Mouse (Mus musculus) hindbrain, postnatal 0 days (tissue): ENCODE results near the gene Flna. TPM values are rescaled to one million over a fixed set of nuclear protein-coding genes. Genes with fewer than 3 reads are reported as not detected.
A peak's percentile ranks its signal among the peaks of the same experiment; 100 is the strongest.

ENCODE experiments used
- ATAC-seq: fragments of 200-750 bp; cut with Nextera tagmentation; 2 replicates; pipeline ENCODE4 v1.8.0; 2017; ENCODE audit warnings: mild to moderate bottlenecking, moderate TSS enrichment, moderate library complexity
- DNase-seq: peaks from one replicate; pipeline ENCODE4 v3.0.0-alpha.2; 2015; ENCODE audit warnings: low spot score
- H3K27ac ChIP-seq: fragments of 300-500 bp; sonication (generic); 2 replicates; pipeline ENCODE4 v1.5.1; 2014; ENCODE audit warnings: mild to moderate bottlenecking
- H3K27me3 ChIP-seq: fragments of 300-500 bp; sonication (generic); 2 replicates; pipeline ENCODE4 v1.6.1; 2014; ENCODE audit warnings: low read length, mixed read lengths; ENCODE audit not compliant: insufficient read depth
- H3K36me3 ChIP-seq: fragments of 300-500 bp; sonication (generic); 2 replicates; pipeline ENCODE4 v1.6.1; 2014; ENCODE audit warnings: low read length, mixed read lengths; ENCODE audit not compliant: insufficient read depth
- H3K4me1 ChIP-seq: fragments of 300-500 bp; sonication (generic); 2 replicates; pipeline ENCODE4 v1.6.1; 2014; ENCODE audit warnings: antibody characterized with exemption, low read length, mixed read lengths; ENCODE audit not compliant: insufficient read depth
- H3K4me2 ChIP-seq: fragments of 300-500 bp; sonication (generic); 2 replicates; pipeline ENCODE4 v1.6.1; 2014; ENCODE audit warnings: low read depth, mild to moderate bottlenecking, low read length, moderate library complexity, mixed read lengths
- H3K4me3 ChIP-seq: fragments of 300-500 bp; sonication (generic); 2 replicates; pipeline ENCODE4 v1.5.1; 2014; ENCODE audit warnings: low read length
- H3K9ac ChIP-seq: fragments of 300-500 bp; sonication (generic); replicated peaks from 2 replicates; pipeline ENCODE4 v1.6.1; 2014; ENCODE audit warnings: mild to moderate bottlenecking, low read length, moderate library complexity, mixed read lengths
- H3K9me3 ChIP-seq: fragments of 300-500 bp; sonication (generic); 2 replicates; pipeline ENCODE4 v1.6.1; 2016; ENCODE audit warnings: low read length, mixed read lengths
- CTCF ChIP-seq: IDR thresholded peaks from 2 replicates; pipeline ENCODE4 v1.5.1; 2016; ENCODE audit warnings: antibody characterized with exemption, control low read depth, low read depth
- WGBS: fragments of 180-500 bp; shearing (Covaris S2); extraction: QIAGEN DNeasy Blood & Tissue Kit; methylation state at CpG from one replicate; pipeline ENCODE4 v1.1.7; 2014; 5-methylcytosine and 5-hydroxymethylcytosine counted together
- polyA plus RNA-seq: library from polyadenylated mRNA; unstranded; fragments of >200 nt; fragmentation: Nextera tagmentation; extraction: Ambion mirVana; gene quantifications from 2 replicates; pipeline ENCODE4 v1.2.1, GENCODE M21; 2015
- total RNA-seq: library from RNA; depleted of rRNA; stranded (reverse); fragments of >200 nt; gene quantifications from 2 replicates; pipeline ENCODE4 v1.2.3, GENCODE M21; 2014; rRNA removed

Gene Flna
- total RNA-seq (276 and 324 TPM in 2 replicates), polyA plus RNA-seq (57.2 and 58.6 TPM in 2 replicates)

- Histone ChIP-seq H3K4me3 (peak within 1 kb of the TSS; percentile 38), H3K27ac (peak within 1 kb of the TSS; percentile 48; the same call in 1 of the 2 replicates), H3K4me2 (peak within 1 kb of the TSS; percentile 58), H3K36me3 (no peaks in the 10 kb centered on the region), H3K9ac (peak within 1 kb of the TSS; percentile 41), H3K27me3 (no peaks in the 10 kb centered on the region), H3K9me3 (no peaks in the 10 kb centered on the region), H3K4me1 (no peaks in the 10 kb centered on the region)
- ATAC-seq (no peak), DNase-seq (peak; percentile 65)
- TF ChIP-seq CTCF = peak; percentile 45
- WGBS = 34% methylated on average over 38 of the region's 38 CpGs
Measured at GRCm38 (mm10) chrX:74249615-74250014, at the start of gene Flna. Flna (minus strand) TSS chrX:74249820.

GRCm38 (mm10) chrX:74298348-74298747 is 48.7 kb upstream of the Flna start:
- Histone ChIP-seq H3K4me3 (no peak overlapping the region), H3K36me3 (0 out of 2 replicates have a peak, but pooled peaks cover 10% of the 10 kb centered on the region), H3K27me3 (no peaks in the 10 kb centered on the region), H3K27ac (no peak overlapping the region), H3K4me2 (no peak overlapping the region), H3K9ac (no peak overlapping the region), H3K9me3 (no peaks in the 10 kb centered on the region), H3K4me1 (no peaks in the 10 kb centered on the region)
- 75% methylated on average over 1 of the region's 1 CpGs for WGBS
- TF ChIP-seq CTCF = no peak
- no peak for DNase-seq
- ATAC-seq = no peak

GRCm38 (mm10) chrX:74296538-74297448 is 47.2 kb upstream of the Flna start, which contains the start of gene Atp6ap1:
Atp6ap1 (plus strand) TSS chrX:74297097.
- H3K4me2 ChIP-seq = peak within 1 kb of the TSS; percentile 66
- WGBS = 26% methylated on average over 37 of the region's 37 CpGs

GRCm38 (mm10) chrX:74293431-74293830 is 43.8 kb upstream of the Flna start:
- no peaks in the 10 kb centered on the region for H3K36me3 ChIP-seq
- WGBS = 80% methylated on average over 4 of the region's 4 CpGs
- H3K9ac ChIP-seq = no peak overlapping the region
- no peak overlapping the region for H3K4me2 ChIP-seq
- no peak overlapping the region for H3K27ac ChIP-seq
- no peak for TF ChIP-seq CTCF
- no peaks in the 10 kb centered on the region for H3K9me3 ChIP-seq
- DNase-seq (no peak), ATAC-seq (no peak)
- H3K4me1 ChIP-seq = no peaks in the 10 kb centered on the region
- no peak overlapping the region for H3K4me3 ChIP-seq
- H3K27me3 ChIP-seq = no peaks in the 10 kb centered on the region

More at GRCm38 (mm10) chrX:74296538-74297448, 47.2 kb upstream of the Flna start, which contains the start of gene Atp6ap1:
- DNase-seq (peak; percentile 96), ATAC-seq (peak; percentile 99)
- no peaks in the 10 kb centered on the region for H3K9me3 ChIP-seq
- H3K4me1 ChIP-seq = no peaks in the 10 kb centered on the region
- peak within 1 kb of the TSS; percentile 74 for H3K9ac ChIP-seq
- TF ChIP-seq CTCF = no peak
- H3K27me3 ChIP-seq = no peaks in the 10 kb centered on the region
- peak within 1 kb of the TSS; percentile 62 for H3K4me3 ChIP-seq
- H3K36me3 ChIP-seq = 0 out of 2 replicates have a peak, but pooled peaks cover 10% of the 10 kb centered on the region
- peak within 1 kb of the TSS; percentile 81 for H3K27ac ChIP-seq

- DNase-seq (no peak), ATAC-seq (no peak)
- TF ChIP-seq CTCF = no peak
- peak overlapping the region; percentile 49 for H3K4me3 ChIP-seq
- H3K9me3 ChIP-seq = no peaks in the 10 kb centered on the region
- H3K36me3 ChIP-seq = no peaks in the 10 kb centered on the region
- H3K4me1 ChIP-seq = 0 out of 2 replicates have a peak, but pooled peaks cover 3% of the 10 kb centered on the region
- H3K4me2 ChIP-seq = peak overlapping the region; percentile 62
- 35% methylated on average over 5 of the region's 5 CpGs for WGBS
- H3K9ac ChIP-seq = peak overlapping the region; percentile 70
- peak overlapping the region; percentile 86 for H3K27ac ChIP-seq
- no peaks in the 10 kb centered on the region for H3K27me3 ChIP-seq
Measured at GRCm38 (mm10) chrX:74283092-74283437, 33.4 kb upstream of the Flna start.

GRCm38 (mm10) chrX:74282395-74283091 is 32.9 kb upstream of the Flna start:
- peak overlapping the region; percentile 70 for H3K9ac ChIP-seq
- ATAC-seq (peak; percentile 90), DNase-seq (peak; percentile 91)
- H3K4me2 ChIP-seq = peak overlapping the region; percentile 62
- 0 out of 2 replicates have a peak, but pooled peaks cover 3% of the 10 kb centered on the region for H3K4me1 ChIP-seq
- H3K9me3 ChIP-seq = no peaks in the 10 kb centered on the region
- no peaks in the 10 kb centered on the region for H3K36me3 ChIP-seq
- 31% methylated on average over 39 of the region's 39 CpGs for WGBS
- no peak for TF ChIP-seq CTCF
- H3K4me3 ChIP-seq = peak overlapping the region; percentile 49
- no peaks in the 10 kb centered on the region for H3K27me3 ChIP-seq
- peak overlapping the region; percentile 86 for H3K27ac ChIP-seq
